Mouse (Mus musculus) activated CD4-positive, CD25-positive, alpha-beta regulatory T cell, adult 4 months (primary cell): Measurements from ENCODE around the gene Unc45a. TPM values are rescaled to one million over a fixed set of nuclear protein-coding genes. Genes with fewer than 3 reads are reported as not detected.

ENCODE experiments used
- ATAC-seq: one replicate; pipeline ENCODE4 v1.8.0; 2017
- polyA plus RNA-seq, 2 experiments: library from polyadenylated mRNA; unstranded; fragments of 100-300 nt; shearing (Covaris generic); gene quantifications; one replicate each; pipeline ENCODE4 v1.2.1; 2017

Unc45a gene
- 10 to 100 TPM; 31.9 to 45.2 TPM for polyA plus RNA-seq

DNA sequence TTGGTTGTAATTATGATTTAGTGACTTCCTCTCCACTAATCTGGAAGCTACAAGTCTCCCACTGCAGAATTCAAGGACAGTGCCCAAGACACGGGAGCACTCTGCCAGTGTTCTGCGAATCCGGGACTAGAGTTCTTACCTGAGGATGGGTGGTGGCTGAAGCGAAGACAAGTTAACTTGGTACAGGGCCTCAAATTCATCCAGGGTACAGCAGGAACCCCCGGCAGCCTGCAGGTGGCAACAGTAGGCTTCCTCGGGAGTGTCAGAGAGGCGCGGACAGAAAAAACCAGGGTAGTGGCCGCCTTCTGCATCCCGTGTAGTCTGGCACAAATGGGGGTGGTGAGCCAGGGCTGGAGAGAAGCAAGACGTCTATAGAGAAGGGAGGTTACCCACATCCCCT, at the start of gene Unc45a:
Gene Unc45a (minus strand): TSS at position 213 of the 400 bp plus-strand sequence.
- ATAC-seq: peak; percentile 64

DNA sequence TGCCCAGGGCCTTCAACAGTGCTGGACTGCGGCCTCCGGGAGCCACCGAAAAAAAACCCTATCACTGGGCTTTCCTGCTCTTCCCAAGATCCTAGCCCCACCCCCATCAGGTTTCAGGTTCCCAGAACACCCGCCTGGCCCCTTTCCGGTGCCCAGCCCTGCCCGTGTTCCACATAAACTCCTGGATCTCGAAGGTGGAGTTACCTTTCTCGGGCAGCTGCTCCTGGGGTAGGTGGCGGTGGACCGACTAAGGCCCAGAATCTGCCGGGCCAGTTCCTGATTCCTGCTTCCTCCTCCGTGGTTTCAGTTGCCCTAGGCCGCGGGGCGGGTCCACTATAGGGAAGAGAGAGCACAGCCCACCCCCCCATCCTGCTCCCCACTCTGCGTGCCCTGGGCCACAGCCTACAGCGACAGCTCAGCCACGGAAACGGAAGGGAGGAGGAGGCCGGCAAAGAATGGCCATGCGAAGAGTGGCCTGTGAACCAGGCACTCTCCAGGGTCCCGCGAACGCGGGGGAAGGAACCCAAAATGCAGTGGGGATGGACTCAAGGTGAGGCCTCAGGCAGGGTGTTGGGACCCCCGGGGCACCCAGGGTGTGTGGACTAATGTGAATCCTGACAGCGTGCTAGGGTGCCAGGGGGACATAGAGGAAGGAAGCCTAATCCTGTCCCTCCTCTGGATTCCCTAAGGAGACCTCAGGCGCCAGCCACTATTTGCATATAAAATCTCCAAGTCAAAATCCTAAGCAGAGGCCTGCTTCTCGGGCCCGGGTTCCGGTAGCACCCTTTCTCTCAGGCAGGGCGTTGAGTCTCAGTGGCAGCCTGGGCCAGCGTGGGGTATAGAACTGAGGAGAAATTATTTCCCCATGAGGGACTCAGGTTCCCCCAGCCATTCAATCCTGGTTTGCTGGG, 47.1 kb upstream of the Unc45a start, which contains the start of gene Fes:
Gene Fes (minus strand): TSS at position 314 of the 911 bp plus-strand sequence.
- ATAC-seq: no peak

DNA sequence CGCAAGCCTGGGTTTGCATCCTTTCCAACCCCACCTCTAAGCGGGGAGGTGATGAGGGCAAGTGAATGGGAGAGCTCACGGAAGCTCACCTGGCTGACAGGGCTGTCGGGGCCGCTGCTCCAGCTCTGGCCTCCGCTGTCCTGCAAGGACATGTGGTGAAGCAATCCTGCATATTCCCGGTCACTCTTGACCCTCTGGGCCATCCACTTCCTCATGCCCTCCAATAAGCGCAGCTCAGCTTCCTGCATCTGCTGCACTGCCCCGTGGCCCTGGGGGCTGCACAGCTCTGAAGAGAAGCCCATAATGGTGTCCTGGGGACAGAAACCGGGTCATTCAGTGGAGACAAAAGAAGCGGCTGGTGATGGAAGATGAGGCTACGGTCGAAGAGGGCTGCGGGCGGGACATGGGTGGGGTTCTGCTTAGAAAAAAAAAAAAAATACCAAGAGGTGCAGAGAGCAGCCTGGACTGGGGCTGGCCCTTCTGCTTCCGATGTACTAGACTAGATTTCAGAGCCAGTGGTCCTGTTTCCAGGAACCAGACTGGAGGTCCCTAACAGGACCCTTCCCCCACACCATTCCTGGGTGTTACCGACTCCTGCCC, 46.3 kb upstream of the Unc45a start:
- ATAC-seq: peak; percentile 20

DNA sequence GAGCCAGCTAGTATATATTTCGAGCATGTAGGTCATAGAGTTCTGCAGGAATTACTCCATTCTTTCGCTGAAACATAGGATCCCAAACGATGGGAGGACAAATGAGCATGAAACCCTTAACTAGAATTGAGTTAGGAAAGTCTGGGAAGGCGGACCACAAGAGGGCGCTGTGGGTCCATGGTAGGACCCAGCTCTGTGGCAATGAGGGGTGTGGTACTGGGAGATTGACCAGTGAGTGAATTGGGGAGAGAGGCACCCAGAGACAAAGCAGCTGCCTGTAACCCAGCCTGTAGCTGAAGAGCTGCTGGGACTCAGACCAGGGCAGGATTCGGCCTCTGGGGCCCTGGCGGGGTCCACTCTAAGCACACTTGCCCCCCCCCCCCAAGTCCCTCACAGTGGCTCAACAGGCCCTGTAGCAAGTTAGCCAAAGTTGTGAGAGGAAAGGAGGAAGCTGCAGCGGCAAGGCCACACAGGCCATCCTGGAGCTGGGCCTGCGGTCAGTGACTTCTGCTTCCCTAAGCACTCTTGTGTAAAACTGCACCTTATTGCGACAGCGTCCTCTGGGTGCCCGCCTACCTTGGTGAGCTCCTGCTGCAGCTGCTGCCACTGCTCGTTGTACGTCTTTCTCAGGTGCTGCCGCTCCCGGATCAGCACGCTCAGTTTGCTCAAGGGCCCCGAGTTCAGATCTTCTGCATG, 45.6 kb upstream of the Unc45a start:
- ATAC-seq: peak; percentile 60

DNA sequence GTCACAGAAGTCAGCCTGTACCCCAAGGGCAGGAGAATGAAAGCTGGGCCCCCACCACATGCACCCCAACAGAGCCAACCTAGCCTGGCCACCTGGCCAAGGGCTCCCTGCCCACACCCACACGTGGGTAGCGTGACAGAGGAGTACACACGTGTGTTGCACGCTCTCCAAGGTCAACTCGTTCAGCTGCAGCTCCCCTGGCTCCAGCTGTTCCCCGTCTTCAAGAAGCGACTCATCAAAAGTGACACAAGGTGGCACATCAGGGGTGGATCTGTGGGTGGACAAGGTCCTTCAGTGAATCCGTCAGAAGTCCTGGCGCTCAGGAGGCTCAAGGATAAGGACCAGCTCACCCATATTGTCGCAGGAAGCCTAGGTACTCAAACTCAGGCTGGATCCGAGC, 42.1 kb upstream of the Unc45a start:
- ATAC-seq: no peak

DNA sequence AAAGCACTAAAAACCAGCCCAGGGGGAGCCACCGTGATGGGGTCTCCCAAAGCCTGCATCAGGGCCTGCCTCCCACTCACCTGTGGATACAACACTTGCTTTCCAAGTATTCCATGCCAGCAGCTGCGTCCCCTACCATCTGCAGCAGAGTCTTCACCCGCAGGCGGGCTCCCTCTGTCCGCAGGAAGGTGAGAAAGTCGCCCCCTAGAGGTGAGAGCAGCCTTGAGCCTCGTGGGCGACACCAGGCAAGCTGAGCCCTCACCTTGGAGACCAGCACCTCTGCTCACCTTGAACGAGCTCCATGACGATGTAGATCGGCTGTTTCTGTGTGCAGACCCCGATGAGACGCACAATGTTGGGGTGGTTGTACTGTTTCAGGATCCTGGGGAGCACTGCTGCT, 38.7 kb upstream of the Unc45a start:
- ATAC-seq: no peak

DNA sequence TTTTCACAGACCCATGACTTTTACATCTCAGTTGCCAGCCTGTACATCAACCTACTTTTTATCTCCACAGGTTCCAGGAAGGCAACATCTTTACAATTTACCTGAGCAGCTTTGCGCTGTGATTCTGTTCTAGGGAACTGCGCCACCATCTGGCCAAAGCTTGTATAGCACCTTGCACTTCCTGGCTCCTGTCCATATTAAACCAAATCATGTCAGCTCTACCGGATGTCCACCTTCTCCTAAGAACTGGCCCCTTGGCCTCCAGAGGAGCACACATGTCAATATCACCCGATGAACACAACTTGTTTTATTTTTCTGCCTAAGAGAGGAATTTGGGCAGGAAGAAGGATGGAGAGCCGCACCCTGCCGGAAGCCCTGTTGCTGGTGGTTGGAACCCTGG, 36.7 kb upstream of the Unc45a start:
- ATAC-seq: peak; percentile 72

DNA sequence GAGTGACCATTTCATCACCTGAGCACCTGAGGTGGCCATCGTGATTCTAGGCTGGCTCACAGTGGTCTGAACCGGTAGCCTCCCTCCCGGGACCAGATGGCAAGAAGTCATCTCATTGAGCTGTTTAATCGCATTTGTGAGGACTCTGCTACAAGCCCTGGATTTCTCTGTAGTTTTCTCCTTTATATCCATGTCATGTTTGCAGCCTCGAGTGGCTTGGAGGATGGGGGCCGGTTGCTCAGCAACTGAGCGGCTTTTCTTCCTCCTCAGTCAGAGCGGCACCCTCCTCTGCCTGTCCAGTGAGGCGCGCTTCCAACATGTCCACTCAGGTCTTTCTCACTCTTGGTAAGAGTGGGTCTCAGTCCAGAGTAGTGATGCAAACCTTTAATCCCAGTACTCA, 35.4 kb upstream of the Unc45a start:
- ATAC-seq: no peak

DNA sequence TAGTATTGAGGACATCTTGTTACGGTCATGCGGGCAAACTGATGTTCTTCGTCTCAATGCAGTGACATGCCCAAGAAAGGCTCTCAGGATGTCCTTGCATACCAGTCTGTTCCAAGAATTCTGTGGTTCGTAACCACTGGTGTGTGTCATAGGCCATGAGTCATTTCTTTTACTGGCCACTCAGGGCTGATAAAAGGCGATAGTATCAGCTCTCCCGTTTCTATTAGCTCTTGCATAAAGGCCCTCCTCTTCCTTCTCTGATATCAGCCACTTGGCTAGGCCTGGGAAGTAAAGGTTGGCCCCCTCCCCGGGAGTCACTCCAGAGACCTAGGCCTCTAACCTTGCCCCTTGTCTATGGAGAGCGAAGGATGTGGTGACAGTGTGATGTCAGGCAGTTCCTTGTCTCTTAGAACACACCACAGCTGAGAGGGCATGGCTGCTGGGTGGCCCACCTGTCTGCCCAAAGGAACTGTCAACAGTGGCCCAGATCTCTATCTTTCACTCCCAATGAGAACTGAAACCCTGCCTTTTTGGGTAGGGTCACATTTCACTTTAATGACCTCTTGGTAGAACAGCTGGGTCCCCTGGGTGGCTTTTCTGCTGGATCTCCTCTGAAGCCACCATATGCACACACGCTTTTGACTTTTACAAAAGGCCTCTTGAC, 34.7 kb upstream of the Unc45a start:
- no peak for ATAC-seq

DNA sequence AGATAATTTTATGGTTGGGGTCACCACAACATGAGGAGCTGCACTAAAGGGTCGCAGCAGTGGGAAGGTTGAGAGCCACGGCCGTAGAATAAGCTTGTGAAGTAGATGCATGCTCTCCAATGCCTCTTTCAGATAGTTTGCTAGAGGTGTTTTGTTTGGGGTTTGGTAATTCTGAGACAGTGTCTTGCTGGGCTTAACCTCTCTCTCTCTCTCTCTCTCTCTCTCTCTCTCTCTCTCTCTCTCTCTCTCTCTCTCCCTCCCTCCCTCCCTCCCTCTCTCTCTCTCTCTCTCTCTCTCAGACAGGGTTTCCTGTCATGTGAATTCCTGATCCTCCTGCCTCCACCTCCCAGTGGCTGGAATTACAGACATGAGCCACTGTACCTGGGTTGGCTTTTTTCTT, 33.9 kb upstream of the Unc45a start:
- ATAC-seq: no peak

DNA sequence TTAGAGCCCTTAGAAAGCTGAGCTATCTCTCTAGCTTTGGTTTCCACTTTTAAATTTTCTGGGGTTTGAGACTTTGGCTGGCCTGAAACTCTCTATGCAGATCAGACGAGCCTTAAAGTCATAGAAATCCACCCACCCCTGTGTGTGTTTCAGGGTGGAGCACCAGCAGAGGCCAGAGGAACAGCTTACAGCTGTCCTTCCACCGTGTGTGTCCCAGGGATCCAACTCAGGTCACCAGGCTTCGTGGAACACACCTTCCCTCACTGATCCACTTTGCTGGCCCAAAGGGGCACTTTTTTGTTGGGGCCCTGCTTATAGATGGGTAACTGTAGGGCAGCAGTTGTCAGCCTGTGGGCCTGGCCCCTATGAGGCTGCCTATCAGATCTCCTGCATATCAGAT, 33.5 kb upstream of the Unc45a start:
- no peak for ATAC-seq

DNA sequence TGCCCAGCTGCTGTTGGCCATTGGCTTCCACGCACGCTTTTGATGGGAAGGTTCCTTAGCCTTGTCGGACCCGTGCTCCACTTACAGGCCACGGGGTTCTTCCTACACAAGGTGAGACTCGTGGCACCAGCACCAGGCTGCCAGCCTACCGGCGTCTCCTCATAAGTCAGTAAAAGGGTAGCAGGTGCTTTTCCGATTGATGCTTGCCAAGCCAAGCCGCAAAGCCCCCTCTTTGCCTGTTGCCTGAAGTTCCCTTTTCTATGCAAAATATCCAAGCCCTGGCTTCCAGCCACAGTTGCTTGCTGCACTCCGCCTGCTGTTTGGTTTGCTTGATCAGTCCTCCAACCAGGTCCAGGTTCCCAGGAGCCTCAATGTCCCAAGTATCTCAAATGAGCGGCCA, 33.0 kb upstream of the Unc45a start:
- no peak for ATAC-seq

DNA sequence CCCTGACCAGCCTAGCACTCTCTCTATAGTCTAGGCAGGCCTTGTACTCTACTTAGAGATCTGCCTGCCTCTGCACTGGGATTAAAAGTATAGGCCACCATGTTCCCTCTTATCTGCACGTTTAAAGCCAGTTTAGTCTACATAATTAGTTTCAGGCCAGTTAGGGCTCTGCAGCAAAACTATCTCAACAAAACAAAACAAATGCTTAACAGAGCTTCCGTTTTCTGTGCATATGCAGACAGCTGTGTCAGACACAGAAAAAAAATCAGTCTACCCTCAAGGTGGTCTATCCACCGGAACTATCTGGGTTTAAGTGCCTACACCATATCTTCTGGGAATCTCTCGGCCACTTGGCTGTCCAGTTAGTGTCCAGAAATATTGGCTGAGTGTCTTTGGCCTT, 32.5 kb upstream of the Unc45a start:
- no peak for ATAC-seq

DNA sequence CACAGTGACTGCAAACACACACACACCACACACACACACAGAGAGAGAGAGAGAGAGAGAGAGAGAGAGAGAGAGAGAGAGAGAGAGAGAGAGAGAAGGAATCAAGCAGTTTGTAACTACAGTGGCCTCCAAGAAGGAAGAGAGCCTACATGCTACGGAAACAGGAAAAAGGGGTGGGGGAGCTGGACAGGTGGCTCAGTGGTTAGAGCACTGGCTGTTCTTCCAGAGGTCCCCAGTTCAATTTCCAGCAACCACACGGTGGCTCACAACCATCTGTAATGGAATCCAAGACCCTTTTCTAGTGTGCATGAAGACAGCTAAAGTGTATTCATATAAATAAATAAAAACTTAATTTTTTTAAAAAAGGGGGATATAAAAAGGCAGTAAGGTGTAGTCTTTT, 31.9 kb upstream of the Unc45a start:
- no peak for ATAC-seq

DNA sequence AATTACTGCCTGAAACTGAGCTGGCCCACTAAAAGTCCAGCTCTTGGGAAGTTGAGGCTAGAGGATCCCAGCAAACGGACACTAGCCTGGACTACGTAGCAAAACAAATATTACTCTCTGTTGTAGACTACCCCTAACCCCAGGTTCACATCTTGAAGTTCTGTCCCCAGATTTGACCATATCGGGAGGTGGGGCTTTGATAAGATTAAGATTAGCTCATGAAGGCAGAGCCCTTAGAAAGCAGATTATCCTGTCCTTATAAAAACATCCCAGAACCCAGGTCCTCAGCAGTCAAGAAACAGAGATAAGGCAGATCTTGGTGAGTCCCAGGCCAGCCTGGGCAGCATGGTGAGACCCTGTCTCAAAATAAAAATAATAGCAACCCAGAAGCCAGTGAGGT, 31.4 kb upstream of the Unc45a start:
- ATAC-seq: no peak

DNA sequence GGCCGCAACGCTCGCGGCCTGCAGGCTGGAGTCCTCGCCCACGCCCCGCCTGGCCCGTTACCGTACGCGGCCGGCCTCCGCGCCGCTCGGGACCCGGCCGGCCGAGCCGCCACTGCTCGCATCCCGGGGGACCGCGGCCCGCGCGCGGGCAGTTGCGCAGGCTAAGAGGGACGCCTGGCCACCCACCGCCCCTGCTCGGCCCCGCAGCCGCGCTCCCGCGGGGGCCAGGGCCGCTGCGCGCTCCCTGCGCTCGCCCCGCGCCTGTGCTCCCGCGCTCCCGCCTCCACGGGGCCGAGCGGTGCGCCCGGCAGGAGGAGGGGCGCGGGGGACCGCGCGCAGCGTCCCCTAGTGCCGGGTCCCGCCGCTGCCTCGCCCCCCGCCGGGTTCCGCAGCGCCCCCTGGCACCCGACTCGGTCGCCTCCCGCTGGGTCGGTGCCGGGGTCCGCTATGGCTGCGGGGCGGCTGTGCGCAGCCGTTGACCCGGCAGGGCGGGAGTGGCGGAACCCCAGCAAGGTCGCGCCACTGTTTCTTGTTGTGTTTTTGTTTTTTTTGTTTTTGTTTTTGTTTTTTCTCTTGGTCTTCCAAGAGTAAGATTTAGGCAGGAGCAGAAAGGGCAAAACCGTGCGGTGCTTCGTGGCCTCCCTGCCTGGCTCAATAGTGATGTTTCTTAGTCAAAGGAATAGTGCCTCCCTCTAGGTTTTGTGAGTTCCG, 30.4 kb upstream of the Unc45a start, which contains the start of gene Man2a2:
Gene Man2a2 (minus strand): TSS at position 335 of the 711 bp plus-strand sequence.
- ATAC-seq: peak; percentile 34

DNA sequence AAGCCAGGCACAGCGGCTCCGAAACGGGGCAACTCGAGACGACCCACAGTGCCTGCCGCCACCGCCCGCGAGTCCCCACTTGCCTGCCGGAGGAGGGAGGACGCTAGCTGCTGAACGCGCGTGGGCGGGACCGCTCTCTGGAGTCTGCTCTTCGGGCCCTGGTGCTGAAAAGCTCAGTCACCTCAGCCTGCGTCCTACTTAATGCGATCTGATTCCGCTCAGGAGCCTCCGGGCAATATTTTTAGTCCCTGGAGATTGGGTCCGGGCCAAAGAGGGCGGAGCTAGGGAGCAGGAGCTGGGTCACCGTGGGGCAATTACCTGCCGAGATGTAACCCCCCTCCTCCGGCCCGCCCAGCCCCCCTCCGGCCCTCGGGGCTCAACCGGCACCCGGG, 29.8 kb upstream of the Unc45a start:
- peak; percentile 78 for ATAC-seq

DNA sequence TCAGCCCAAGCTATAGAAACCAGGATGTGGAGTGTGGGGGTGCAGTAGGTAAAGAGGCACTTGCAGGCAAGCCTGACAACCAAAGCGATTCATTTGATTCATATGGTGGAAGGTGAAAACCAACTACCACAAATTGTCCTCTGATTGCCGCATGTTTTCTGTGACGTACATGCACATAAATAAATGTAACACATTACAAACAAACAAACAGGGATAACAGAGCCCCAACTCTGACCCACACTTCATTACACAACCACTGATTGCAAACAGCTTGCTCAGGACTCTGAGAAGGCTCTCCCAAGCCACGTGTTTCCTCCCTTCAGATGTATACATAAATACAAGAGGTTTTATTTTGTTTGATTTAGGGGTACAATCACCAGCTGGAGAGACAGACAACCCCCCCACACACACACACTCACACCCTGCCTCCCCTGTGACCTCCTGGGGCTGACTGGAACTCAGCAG, 29.2 kb upstream of the Unc45a start:
- ATAC-seq: peak; percentile 19

DNA sequence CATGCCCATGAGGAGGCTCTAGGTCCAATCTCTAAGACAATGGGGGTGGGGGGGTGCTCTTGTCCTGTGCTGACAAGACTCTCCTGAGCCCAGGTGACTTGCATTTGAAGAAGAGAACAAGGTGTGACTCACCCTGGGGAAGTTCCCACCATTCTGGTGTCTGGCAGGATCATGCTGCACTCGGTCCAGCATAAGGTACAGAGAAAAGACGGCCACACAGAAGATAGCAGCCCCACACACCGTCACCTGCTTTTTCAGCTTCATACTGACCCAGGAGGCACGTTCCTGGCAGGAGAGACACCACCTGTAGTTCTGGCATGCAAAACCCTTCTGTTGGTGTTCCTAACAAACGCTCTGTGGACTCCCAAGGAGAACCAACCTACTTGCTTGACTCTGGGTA, 28.7 kb upstream of the Unc45a start:
- peak; percentile 5 for ATAC-seq

DNA sequence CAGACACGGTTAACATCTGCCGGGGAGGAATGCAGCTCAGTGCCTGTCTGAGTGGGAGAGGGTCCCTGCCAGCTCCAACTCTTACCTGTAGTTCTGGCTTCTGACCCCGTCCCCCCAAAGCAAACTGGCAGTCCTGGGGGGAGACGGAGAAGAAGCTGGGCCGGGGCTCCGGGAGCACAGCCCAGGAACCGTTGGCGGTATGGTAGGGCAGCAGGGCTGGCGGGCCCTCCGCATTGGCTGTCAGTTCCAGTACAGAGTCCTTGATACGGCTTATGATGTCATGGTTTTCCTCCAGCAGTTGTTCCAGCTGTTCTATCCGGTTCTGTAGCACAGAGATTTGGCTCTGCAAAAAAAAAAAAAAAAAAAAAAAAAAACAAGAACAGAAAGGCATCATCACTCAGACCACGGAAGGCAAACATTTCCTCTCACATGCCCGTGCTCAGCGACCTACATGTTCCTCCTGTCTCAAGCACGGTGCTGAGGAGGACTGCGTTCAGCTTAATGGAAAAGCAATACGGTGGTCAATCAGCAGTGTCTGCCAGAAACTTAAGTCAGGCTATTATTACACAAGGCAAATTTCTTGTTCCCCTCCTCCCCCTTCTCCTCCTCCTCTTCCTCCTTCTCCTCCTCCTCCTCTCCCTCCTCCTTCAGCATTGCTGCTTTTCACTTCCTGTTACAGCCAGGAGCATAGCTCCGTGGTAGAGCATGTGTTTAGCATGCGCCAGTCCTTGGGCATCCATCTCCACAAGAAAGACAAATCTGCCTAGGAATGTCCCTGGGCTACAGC, 28.0 kb upstream of the Unc45a start:
- ATAC-seq: peak; percentile 41

DNA sequence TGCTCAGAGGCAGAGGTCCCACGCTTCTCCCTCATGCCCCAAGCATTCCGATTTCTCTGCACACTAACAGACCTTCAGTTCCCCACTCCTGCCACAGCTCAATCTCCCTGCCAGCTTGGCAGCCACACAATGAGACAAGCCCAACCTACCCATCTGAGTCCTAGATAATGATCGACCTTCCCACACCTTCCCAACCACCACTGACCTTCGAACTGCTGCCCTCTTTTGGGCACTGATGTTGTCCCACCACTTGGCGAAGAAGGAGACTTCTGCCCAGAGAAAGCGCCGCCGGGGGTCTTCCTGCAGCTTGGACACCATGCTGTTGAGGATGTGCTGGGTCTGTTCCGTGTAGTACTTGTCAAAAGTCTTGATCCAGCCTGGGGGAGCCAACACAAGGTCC, 27.2 kb upstream of the Unc45a start:
- ATAC-seq: no peak
